Mouse (Mus musculus) thymus, postnatal 4 days (tissue): ENCODE results near the gene Iqcd.

Experiments used
- DNase-seq: peaks from one replicate; pipeline ENCODE4 v3.0.0; 2021

Gene Iqcd

GRCm38 (mm10) chr5:120588569-120589094, at the start of gene Iqcd, which contains the start of gene Tpcn1:
TSS of gene Iqcd (plus strand) at chr5:120589016.
TSS of gene Tpcn1 (minus strand) at chr5:120588673.
- DNase-seq, result peak; percentile 100

DNA sequence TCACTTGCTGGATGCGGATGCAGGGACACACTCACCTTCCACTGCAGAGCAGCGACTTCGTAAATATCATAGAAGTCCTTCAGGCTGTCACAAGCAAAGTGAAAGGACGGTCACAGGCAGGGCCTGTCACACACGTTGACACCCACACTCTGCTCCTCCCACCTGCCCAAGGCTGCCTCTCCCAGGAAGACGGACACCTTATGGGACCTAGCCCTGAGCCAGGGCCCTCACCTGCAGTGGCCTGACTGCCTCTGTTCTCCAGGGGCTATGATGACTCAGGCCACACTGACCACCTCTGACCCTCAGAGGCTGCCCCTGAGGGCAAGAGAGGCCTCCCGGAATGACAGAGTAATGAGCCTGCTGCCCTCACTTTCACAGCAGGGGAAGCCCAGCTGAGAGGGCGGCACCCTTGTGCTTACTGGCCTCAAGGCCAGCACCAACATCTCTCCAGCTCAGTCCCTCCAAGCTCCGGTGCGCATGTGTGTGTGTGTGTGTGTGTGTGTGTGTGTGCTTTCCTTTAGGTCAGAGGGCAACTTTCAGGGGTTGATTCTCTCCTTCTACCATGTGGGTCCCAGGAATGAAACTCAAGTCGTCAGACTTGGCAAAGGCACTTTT, 40.5 kb upstream of the Iqcd start:
- no peak for DNase-seq

DNA sequence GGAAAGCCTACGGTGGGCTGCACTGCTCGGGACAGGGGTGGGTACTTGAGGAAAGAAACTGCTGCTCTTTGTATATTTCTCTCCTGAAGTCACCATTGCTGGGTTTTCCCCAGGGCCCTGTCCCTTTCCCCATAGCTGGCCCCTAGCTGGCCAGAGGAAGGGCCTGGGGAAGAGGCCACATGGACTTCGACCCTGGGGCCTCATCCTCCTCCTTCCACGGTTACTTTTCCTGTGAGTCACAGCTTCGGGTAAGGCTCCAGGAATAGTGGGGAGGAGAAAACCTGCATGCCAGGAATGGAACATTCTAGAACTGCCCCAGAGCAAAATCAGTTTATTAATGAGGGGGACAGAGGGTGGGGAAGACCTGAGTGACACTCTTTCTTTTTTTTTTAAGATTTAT, 38.7 kb upstream of the Iqcd start:
- DNase-seq, result no peak

DNA sequence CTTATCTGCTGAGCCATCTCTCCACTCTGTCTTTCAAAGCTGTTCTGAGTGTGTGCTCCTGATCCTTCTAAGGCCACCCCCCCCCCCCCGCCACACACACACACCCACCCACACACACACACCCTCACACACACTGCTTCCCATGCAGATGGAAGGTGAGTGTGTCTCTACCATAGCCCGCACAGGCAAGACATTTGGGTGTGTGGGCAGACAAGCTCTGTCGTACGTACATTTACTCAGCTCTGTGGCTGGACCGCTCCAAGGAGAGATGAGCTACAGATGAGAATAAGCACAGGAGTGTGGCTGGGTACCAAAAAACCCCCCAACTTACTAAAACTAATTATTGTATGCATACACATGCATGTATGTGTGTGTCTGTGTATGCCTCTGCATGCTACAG, 38.1 kb upstream of the Iqcd start:
- no peak for DNase-seq

GRCm38 (mm10) chr5:120555871-120556270, 32.9 kb upstream of the Iqcd start:
- DNase-seq, result no peak

DNA sequence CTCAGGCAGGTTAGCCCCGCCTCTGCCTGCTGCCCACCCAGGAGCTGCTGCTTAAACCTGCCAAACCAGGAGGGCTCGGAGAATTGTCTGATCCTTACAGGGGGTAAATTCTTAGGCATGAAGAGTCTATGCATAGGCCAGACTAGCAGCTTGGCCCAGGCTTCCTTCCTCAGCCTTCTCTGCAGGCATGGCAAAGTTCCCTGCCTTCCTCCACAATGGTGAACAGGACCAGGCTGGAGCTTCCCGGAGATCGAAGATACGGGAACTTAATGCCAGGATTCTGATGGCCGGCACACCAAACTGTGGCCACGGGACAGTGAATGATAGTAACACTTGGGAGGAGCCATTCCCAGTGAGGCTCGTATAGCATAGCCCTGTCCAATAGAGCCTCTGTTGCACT, 30.8 kb upstream of the Iqcd start:
- no peak for DNase-seq

GRCm38 (mm10) chr5:120558762-120559161, 30.1 kb upstream of the Iqcd start:
- no peak for DNase-seq

DNA sequence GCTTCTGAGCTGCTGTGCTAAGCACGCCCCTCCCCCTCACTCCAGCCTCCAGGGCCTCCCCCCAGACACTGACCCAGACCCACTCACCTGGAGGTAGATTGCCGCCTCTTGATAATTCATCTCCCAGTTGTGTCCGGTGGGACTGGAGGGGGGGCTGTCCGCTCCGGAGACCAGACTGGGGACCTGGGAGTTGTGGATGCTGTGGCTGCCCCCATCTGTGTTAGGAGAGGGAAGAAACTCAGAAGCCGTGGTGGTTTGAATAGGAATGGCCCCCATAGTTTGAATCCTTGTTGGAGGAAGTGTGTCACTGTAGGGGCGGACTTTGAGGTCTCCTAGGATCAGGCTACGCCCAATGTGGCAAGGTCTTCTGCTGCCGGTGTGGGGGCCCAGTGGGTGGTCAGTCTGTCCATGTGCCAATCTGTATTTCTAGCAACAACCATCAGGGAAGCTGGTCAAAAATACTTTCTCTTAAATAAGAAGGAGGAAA, 28.6 kb upstream of the Iqcd start:
- DNase-seq, result no peak

GRCm38 (mm10) chr5:120560616-120561311, 28.1 kb upstream of the Iqcd start:
- no peak for DNase-seq

DNA sequence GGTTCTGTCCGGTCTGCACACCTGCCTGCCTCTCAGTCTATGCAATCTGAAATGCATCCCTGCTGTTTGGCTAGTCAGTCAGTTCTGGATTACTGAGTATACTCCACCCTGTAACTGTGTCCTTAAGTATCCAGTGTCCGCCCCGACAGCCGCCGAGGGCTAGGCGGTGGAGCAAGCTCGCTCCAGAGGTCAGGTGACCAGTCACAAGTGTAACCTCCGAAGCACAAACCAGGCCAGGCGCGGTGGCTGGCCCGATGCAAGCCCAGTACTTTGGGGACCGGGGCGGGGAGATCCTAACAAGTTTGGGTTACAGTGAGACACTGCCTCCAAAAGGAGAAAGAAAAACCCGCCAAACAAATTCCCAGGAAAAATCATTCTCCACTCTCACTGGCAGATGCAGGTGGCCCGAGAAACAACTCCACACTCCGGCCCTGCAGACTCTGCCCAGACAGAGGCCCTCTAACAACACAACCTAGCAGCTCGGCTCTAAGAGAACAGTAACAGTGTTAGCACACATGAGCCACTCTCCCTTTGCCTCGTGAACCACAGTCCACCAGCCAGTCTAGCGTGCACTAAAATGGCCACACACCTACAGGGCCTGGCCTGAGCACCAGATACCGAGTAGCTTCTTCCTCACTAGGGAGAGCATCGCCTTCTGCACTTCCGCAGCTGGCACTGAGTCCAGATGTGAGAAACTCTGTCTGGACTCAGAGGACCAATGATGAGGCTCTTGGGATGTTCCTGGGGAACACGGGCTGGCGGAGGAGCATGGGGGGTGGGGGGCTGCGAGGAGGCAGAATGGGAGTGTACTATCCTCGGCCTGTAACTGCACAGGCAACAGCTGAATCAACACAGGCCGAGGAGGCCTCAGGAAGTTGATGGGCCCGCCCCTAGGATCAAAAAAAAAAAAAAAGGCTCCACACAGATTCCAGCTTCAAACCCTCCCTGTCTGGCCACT, 25.6 kb upstream of the Iqcd start:
- no peak for DNase-seq

GRCm38 (mm10) chr5:120563914-120564311, 24.9 kb upstream of the Iqcd start:
- DNase-seq, result no peak

GRCm38 (mm10) chr5:120565171-120565905, 23.5 kb upstream of the Iqcd start:
- no peak for DNase-seq

GRCm38 (mm10) chr5:120566101-120566500, 22.7 kb upstream of the Iqcd start:
- DNase-seq, result no peak

DNA sequence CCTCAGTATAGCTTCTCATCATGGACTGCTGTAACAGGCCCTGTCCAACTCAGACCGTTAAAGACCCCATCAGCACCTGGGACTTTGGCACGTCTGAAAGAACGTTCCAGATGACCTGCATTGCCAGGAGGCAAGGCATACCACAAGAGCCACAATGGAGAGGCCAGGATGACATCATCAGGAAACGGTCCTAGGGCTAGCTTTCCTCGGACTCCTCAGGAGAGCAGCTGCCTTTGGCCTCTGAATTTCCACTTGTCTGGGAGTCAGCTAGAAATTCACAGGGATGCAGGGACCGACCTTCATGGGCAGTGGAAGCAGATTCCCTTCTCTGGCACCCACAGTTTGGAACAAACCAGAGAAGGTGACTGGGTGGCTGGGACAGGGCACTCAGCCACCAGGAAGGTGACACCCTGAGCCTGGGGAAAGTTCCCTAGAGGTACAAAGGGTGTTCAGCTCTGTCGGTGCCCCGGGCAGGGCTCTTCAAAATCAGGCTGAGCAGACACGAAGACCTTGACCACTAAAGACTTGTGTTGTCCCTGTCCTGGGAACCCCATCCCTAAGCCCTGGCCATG, 22.0 kb upstream of the Iqcd start:
- DNase-seq, result no peak

DNA sequence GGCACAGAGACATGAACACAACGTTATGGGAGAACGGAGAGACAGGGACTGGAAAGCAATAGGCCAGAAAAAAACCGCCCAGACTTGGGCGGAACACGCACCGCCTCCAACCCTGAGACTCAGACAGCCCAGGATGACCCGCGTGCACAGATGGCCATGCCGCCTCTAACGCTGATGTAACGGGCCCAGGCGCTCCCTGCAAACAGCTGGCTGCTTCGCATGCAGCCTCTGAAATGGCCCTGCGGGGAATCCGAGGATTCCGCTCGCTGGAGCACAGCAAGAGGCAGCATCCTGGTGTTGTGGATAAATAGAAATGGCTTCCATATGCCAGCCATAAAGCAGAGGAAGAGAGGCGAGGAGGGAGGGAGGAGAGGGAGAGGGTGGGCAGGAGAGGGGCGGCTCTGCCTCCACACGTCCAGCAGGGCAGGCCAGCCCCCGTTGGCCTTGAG, 21.5 kb upstream of the Iqcd start:
- DNase-seq, result no peak

DNA sequence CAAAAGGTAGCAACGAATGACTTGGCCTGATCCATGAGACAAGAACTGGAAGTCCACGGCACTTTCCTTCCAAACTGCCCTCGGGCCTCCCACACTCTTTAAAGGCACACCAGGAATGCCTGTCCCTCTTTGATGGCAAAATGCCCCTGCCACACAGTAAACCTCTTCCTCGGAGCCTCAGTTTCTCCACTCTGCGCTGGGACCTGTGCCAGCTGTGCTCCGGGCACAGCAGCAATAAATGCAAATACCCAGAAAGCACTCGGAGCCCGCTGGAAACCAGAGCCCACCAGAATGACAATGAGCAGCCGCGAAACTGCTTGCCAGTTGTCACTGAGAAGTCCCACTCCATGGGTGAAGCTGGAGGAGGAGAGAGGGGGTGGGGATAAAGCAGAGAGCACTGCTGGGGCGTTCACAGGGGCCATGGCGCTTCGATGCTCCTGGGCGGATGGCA, 21.0 kb upstream of the Iqcd start:
- no peak for DNase-seq

DNA sequence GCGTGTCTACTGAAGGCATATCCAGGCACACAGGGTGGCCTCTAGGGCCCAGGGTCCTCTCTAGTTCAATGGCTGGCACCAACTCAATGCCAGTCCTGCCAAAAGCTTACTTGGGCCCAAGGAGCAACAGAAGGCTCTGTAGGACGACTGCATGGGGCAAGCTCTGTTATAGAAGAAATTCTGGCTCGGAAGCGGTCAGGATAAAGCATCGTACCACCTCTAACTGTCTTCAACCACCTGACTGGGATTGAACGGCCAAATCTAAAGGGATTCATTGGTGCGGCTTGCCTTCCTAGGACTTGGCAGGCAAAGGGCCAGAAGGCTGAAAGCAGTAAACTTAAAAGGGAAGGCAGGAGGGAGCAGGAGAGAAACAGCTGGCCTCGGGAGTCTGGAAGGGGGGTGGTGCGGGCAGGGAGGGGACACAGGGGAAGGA, 20.5 kb upstream of the Iqcd start:
- DNase-seq, result no peak

DNA sequence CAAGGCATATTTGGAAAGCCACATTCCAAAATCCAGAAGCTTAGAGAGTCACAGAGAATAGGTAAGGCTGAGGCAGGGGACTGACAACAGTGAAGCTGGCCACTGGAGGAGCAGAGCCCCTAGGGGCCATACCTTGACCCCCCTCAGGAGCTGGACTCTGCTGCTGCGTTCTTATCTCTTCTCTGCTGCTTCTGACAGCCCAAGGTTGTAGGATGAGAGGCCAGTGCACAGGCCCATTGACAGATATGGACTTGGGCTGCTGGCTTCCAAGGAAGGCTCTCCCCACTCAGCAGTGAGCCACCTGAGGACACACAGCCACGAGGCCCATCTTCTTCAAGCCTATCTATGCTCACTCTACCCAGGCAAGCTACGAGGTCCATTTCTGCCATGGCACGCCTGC, 19.9 kb upstream of the Iqcd start:
- DNase-seq, result no peak

DNA sequence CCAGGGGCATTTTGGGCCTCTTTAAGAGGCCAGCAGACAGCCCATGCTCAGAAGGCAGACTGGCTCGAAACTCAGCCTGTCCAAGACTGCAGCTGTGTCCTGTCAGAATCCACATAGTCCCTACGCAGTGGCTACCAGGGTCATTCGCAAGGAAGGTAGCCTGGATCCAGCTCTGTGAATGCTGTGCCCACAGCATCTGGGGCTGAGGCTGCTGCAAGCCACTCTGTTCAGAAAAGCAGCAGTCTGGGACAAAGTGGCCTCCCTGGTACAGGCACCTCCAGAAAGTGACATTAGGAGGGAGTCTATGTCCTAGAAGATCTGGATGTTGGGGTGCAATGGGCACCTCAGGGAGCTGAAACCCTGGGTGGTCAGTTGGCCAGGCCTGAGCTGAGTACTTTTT, 19.0 kb upstream of the Iqcd start:
- DNase-seq, result no peak

- no peak for DNase-seq
Measured at GRCm38 (mm10) chr5:120570289-120570897, 18.4 kb upstream of the Iqcd start.

DNA sequence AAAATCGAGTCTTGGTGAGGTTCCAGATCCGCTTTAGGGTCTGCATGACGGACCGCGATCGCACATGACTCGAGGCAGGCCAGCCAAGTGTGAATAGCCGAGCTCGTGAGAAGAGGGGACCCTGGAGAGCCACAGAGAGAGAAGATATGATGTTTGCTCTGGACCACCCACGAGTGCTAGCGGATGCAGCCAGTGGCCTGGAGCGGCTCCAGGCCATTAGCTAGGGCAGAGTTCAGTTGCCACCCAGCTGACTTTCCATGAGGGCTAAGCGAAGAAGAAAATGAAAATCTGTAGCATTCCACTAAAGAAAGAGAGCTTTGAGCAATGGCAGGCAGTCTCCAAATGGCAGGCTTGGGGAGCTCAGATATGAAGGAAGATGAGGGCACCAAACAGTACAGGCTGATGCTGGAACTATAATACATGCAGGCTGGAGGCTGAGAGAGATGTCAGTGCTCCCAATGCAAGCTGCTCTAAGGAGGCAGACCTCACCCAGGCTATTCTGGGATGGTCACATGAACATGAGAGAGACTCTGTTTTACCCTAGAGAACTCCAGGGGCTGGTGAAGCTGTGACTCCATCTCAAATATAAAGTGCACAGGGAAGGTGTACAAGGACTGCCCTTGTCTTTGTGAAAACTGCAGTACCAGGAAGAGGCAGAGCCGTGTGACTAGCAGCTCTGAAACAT, 17.6 kb upstream of the Iqcd start:
- no peak for DNase-seq
